Mouse (Mus musculus): ENCODE data around the gene Serpinb9c.

Gene Serpinb9c

DNA sequence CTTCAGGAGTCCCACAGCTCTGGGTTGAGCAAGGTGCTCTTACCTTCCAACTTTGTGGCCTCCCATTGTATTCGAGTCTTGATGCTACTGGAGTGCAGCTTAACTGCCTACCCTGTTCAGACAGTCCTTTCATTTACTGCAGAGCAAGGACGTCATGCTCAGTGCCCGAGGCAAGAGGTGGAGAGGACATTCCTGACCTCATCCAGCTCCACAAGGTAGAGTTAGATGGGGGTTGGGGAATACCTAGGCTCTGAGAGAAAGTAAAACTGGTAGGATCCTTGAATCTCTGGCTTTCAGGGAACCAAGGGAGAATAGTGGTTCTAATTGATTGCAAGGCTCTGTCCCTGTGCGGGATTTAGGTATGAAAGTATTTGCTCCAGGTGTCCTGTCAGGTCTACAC, at the start of gene Serpinb9c:
Gene Serpinb9c, minus strand, starts transcription at position 101 of the 400 bp plus-strand sequence.
- DNase-seq (ENCODE audit: low read depth, low spot score): no peak

DNA sequence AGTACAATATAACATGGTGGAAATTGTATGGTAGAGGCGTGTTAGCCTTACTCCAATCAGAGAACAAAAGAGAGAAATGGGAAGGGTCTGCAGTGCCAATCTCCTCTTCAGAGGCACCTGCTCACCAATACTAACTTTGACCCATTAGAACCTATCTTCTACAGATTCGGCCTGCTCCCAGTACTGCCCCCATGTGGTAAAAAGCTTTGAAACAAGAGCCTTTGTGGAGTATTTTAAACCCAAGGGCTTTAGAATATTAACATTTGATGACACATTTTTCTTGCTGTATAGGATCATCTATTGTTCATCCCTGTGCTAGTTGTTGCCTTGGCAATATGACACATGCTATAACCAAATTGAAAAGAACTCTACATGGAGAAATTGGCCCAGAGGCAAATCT, 40.2 kb upstream of the Serpinb9c start:
- peak; percentile 25 for DNase-seq (ENCODE audit: low read depth, low spot score)

DNA sequence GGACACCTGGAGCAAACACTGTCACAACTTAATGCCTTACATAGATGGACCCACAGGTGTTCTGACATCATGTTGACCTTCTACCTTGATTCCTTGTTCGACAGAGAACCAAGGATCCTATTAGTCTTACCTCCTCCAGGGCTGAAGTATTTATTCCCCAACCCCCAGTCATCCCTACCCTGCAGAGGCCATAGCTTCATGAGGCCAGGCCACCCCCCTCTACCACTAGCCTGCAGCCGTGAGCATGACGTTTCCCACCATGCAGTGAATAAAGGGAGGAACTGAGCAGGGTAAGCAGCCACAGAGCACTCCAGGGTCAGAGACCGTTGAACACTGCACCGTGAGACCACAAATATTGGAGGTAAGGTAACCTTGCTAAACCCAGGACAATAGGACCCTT, 33.1 kb upstream of the Serpinb9c start, which contains the start of gene Serpinb9d:
Gene Serpinb9d, plus strand, starts transcription at position 301 of the 400 bp plus-strand sequence.
- DNase-seq (ENCODE audit: low read depth, low spot score): no peak

DNA sequence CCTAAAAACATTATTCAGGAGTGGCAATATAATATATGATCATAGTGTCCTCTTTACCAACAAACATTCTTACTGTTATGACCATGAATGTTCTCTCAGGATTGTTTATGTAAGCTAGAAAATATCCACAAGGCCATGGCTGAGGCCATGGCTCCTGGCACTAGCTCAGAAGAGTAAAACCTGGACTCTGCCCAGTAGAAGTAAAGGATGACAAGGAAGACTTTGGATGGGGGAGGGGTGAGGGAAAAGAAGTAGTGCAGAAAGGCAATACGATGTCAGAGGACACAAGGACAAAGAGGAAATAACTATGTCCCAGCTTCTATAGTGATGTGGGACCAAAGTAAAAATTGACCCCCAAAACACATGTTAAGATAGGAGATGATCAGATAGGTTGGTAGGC, 30.9 kb upstream of the Serpinb9c start:
- DNase-seq (ENCODE audit: low read depth, low spot score): peak; percentile 11

DNA sequence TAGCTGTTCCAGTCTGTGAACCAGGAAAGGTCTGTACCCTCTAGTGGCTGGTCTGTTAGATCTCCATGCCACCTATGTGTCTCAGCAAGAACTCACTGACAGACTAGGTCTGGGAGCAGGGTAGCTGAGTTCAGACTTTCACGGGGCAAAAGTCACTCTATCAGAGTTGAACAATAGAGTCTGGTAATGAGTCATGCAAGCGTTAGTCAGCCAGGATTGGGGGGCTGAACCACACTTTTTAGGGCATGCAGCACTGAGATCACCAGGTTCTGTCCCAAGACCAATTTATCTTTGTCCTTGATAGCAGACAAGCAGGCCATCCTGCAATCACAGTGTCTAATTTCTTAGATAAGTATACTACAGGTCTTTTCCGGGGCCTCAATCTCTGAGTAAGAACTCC, 18.1 kb downstream of the Serpinb9c start:
- peak; percentile 73 for DNase-seq (ENCODE audit: low read depth, low spot score)

DNA sequence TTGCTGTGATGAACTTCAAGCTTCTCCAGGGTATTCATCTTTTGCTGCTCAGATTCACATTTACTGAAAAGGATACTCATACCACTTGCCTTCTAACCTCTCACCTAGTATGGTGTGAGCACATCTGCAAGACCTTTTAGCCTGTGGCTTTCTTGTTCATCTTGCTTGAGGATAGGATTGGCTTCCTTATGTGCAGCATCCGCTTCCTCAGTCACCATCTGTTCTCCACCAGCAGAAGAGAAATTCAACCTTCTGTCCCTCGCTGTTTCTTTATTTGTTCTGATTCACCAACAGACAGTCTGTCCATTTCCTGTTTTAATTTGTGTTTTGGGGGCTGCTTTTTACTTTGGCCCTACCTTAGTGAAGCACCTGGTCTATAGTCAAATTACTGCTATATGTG, 21.8 kb downstream of the Serpinb9c start:
- DNase-seq (ENCODE audit: low read depth, low spot score): no peak

DNA sequence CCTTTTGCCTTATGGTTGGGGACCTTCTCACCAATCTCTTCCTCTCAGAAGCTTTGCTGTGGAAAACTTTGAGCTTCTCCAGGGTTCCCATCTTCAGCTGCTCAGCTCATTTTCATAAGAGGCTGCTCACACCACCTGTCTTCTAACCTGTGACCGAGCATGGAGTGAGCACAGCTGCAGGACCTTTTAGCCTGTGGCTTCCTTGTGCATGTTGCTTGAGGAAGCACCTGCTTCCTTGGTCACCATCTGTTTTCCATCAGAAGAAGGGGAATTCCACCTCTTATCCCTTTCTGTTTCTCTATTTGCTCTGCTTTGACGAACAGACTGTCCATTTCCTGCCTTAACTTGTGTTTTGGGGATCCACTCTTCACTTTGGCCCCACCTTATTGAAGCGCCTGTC, 46.5 kb downstream of the Serpinb9c start:
- DNase-seq (ENCODE audit: low read depth, low spot score): peak; percentile 32

DNA sequence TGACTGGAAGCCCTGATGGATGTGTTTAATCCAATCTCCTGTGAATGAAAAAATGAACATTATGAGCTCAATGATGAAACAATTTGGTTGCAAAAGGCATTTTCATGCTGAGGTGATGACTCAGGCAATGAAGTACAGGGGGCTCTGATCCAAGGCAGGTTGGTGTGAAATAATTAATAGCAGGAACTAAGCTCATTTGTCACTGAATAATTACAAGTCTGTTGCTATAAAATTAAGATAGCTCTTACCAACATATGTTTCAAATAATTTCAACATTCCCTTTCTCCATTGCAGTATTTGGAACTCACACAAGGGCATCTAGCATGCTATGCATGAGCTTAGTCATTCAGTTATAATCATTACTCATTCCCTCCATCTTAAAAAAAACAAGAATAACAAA, 53.9 kb downstream of the Serpinb9c start:
- DNase-seq (ENCODE audit: low read depth, low spot score): peak; percentile 75
